Mouse (Mus musculus): ENCODE measurements at regions not wholly inside any gene's neighbourhood (a gene's known extent, or its start where the extent isn't known, plus 50 kb on each side); places are given as distances from the start of the nearest gene placed in this dataset.

DNA sequence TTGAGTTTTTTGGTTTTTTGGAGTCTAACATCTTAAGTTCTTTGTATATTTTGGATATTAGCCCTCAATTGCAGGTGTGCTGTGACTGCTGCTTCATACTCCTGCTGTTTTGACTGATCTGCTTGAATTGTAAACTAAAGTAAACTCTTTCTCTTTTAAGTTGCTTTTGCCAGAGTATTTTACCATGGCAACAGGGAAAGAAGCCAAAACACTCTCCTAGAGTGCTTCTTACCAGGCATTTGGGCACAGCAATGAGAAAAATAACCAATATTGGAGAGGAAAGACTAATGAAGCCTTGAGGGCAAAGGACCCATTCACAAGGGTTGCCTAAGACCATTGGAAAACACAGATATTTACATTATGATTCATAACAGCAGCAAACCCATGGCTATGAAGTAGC is 437.3 kb downstream of the Wdr11 start:
- no peaks in the 10 kb centered on the region for H3K4me1 ChIP-seq (ENCODE audit: control insufficient read depth, low read depth, low read length)
- no peak overlapping the region for H3K27ac ChIP-seq (ENCODE audit: low read length)
- no peak overlapping the region for H3K9ac ChIP-seq (ENCODE audit: low read depth, low read length)
- no peaks in the 10 kb centered on the region for H3K9me3 ChIP-seq (replicated peaks; ENCODE audit: control insufficient read depth, low read length)
- H3K27me3 ChIP-seq (ENCODE audit: control insufficient read depth, insufficient read depth, low read depth, low read length): no peaks in the 10 kb centered on the region
- no peak overlapping the region for H3K4me2 ChIP-seq (ENCODE audit: low read depth, low read length)
- no peaks in the 10 kb centered on the region for H3K36me3 ChIP-seq (ENCODE audit: control insufficient read depth, insufficient read depth)
- H3K4me3 ChIP-seq (ENCODE audit: low read depth, low read length): no peak overlapping the region
- ATAC-seq (ENCODE audit: low read depth): no peak

DNA sequence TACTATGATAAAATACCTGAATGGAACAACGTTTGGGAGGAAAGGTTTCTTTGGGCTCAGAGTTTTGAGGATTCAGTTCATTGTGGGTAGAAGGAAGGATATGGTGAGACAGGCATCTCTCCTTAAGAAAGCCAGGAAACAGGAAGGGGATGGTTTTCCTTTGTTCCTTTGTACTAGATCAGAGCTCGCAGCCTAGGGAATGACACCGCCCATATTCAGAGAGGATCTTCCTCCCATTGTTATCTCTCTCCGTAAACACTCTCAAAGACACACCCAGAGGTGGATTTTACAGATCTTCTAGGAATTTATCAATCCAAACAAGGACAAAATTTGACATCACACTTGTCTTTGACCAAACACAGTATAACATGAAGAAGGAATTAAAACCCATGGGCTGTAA is 439.0 kb downstream of the Wdr11 start:
- Histone ChIP-seq H3K27ac (ENCODE audit: low read length) (no peak overlapping the region), H3K4me2 (ENCODE audit: low read depth, low read length) (no peak overlapping the region), H3K27me3 (ENCODE audit: control insufficient read depth, insufficient read depth, low read depth, low read length) (no peaks in the 10 kb centered on the region), H3K9ac (ENCODE audit: low read depth, low read length) (no peak overlapping the region), H3K4me1 (ENCODE audit: control insufficient read depth, low read depth, low read length) (no peaks in the 10 kb centered on the region), H3K36me3 (ENCODE audit: control insufficient read depth, insufficient read depth) (no peaks in the 10 kb centered on the region), H3K4me3 (ENCODE audit: low read depth, low read length) (no peak overlapping the region), H3K9me3 (replicated peaks; ENCODE audit: control insufficient read depth, low read length) (no peaks in the 10 kb centered on the region)
- WGBS (ENCODE audit: insufficient replicate concordance): 58% methylated on average over 4 of the region's 4 CpGs
- no peak for ATAC-seq (ENCODE audit: low read depth)

DNA sequence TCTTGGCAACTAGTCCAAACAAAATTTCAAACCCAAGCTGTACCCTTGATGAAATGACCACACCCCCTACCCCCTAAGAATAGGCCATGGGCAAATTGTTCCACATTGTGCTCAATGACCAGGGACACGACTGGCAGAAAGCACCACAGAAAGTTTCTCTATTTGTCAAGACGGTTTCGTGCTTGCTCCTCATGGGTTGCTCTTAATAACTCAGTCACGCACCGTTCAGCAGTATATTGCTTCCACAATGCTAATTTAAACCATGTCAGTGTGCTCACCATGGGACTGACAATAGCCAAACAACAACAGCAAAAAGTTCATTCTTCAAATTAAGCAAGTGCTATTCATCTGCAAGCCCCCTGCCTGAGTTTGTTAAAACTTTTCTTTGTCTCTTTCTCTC is 444.6 kb downstream of the Wdr11 start:
- no peak overlapping the region for H3K9ac ChIP-seq (ENCODE audit: low read depth, low read length)
- H3K4me3 ChIP-seq (ENCODE audit: low read depth, low read length): no peak overlapping the region
- no peaks in the 10 kb centered on the region for H3K9me3 ChIP-seq (replicated peaks; ENCODE audit: control insufficient read depth, low read length)
- H3K4me2 ChIP-seq (ENCODE audit: low read depth, low read length): no peak overlapping the region
- WGBS (ENCODE audit: insufficient replicate concordance): 69% methylated on average over 5 of the region's 5 CpGs
- no peak overlapping the region for H3K27ac ChIP-seq (ENCODE audit: low read length)
- H3K4me1 ChIP-seq (ENCODE audit: control insufficient read depth, low read depth, low read length): no peaks in the 10 kb centered on the region
- no peaks in the 10 kb centered on the region for H3K27me3 ChIP-seq (ENCODE audit: control insufficient read depth, insufficient read depth, low read depth, low read length)
- no peaks in the 10 kb centered on the region for H3K36me3 ChIP-seq (ENCODE audit: control insufficient read depth, insufficient read depth)
- ATAC-seq (ENCODE audit: low read depth): no peak

DNA sequence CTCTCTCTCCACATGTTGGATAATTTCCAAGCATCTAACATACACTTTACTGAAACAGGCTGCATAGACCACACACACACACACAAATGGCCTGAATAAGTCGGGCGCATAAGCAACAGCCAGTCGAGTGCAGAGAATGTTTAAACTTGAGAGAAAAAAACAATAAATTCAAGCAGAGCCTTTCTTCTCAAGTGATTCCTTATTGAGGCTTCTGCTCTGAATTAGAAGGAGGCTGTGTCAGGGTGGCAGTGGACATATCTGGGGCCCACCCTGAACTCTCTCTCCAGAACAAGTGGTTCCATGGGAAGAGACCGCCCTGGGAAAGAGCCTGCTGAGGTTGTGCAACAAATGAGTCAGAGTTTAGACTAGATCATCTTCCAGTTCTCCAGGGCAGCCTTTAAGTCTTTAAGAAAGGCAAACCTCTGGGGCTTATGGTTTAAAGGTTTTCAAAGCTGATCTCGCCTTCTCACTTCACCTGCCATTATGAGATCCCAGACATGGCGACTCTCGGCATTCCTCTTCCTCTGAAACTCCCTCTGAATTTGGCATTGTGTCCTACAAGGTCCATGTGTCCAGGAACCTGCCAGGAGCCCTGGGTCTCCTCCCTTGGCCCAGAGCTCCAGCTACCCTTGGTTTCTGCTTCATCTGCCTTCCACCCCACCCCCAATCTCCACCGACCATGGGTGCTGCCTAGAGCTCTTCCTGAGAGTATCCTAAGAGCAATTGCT is 445.3 kb downstream of the Wdr11 start:
- no peak overlapping the region for H3K9ac ChIP-seq (ENCODE audit: low read depth, low read length)
- ATAC-seq (ENCODE audit: low read depth): no peak
- H3K9me3 ChIP-seq (replicated peaks; ENCODE audit: control insufficient read depth, low read length): no peaks in the 10 kb centered on the region
- no peak overlapping the region for H3K4me3 ChIP-seq (ENCODE audit: low read depth, low read length)
- H3K4me2 ChIP-seq (ENCODE audit: low read depth, low read length): no peak overlapping the region
- no peak overlapping the region for H3K27ac ChIP-seq (ENCODE audit: low read length)
- H3K4me1 ChIP-seq (ENCODE audit: control insufficient read depth, low read depth, low read length): no peaks in the 10 kb centered on the region
- no peaks in the 10 kb centered on the region for H3K27me3 ChIP-seq (ENCODE audit: control insufficient read depth, insufficient read depth, low read depth, low read length)
- 71% methylated on average over 8 of the region's 8 CpGs for WGBS (ENCODE audit: insufficient replicate concordance)
- H3K36me3 ChIP-seq (ENCODE audit: control insufficient read depth, insufficient read depth): no peaks in the 10 kb centered on the region

DNA sequence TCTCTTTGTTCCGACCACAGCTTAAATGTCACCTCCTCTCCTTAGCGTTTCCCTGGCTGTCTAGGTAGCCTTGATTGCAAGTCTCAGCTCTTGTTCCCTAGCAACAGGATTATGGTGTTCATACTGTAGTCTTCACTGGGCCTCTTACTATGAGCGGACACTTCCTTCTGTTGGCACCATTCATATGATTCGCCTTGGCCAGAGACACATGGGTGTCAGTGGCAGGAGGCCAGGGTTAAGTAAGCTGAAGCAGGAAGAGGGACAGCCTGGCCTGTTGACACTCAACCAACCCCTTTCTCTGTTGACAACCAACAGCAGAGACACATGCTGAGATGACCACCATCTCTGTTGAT is 445.9 kb downstream of the Wdr11 start:
- Histone ChIP-seq H3K4me1 (ENCODE audit: control insufficient read depth, low read depth, low read length) (no peaks in the 10 kb centered on the region), H3K9me3 (replicated peaks; ENCODE audit: control insufficient read depth, low read length) (no peaks in the 10 kb centered on the region), H3K4me2 (ENCODE audit: low read depth, low read length) (no peak overlapping the region), H3K4me3 (ENCODE audit: low read depth, low read length) (no peak overlapping the region), H3K27ac (ENCODE audit: low read length) (no peak overlapping the region), H3K36me3 (ENCODE audit: control insufficient read depth, insufficient read depth) (no peaks in the 10 kb centered on the region), H3K27me3 (ENCODE audit: control insufficient read depth, insufficient read depth, low read depth, low read length) (no peaks in the 10 kb centered on the region), H3K9ac (ENCODE audit: low read depth, low read length) (no peak overlapping the region)
- WGBS (ENCODE audit: insufficient replicate concordance): 53% methylated on average over 4 of the region's 4 CpGs
- no peak for ATAC-seq (ENCODE audit: low read depth)

DNA sequence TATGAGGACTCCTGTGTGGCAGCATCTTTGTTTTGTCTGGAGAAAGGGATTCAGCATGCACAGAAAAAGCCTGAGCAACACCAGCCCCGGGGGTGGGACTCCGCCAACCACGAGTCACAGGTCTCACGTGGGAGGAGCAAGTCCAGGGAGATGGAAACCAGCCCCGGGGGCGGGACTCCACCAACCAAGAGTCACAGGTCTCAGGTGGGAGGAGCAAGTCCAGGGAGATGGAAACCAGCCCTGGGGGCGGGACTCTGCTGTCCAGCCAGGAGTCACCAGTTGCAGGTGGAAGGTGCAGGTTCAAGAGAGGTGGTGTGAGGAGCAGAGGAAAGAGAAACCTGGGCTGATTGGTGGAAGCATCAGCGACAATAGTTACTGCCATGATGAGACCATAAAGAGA is 448.9 kb downstream of the Wdr11 start:
- Histone ChIP-seq H3K9me3 (replicated peaks; ENCODE audit: control insufficient read depth, low read length) (no peaks in the 10 kb centered on the region), H3K4me3 (ENCODE audit: low read depth, low read length) (no peak overlapping the region), H3K27me3 (ENCODE audit: control insufficient read depth, insufficient read depth, low read depth, low read length) (no peaks in the 10 kb centered on the region), H3K9ac (ENCODE audit: low read depth, low read length) (no peak overlapping the region), H3K27ac (ENCODE audit: low read length) (no peak overlapping the region), H3K36me3 (ENCODE audit: control insufficient read depth, insufficient read depth) (no peaks in the 10 kb centered on the region), H3K4me1 (ENCODE audit: control insufficient read depth, low read depth, low read length) (no peaks in the 10 kb centered on the region; the same call in 1 of the 2 replicates), H3K4me2 (ENCODE audit: low read depth, low read length) (no peak overlapping the region)
- WGBS (ENCODE audit: insufficient replicate concordance): 61% methylated on average over 8 of the region's 8 CpGs
- ATAC-seq (ENCODE audit: low read depth): no peak

DNA sequence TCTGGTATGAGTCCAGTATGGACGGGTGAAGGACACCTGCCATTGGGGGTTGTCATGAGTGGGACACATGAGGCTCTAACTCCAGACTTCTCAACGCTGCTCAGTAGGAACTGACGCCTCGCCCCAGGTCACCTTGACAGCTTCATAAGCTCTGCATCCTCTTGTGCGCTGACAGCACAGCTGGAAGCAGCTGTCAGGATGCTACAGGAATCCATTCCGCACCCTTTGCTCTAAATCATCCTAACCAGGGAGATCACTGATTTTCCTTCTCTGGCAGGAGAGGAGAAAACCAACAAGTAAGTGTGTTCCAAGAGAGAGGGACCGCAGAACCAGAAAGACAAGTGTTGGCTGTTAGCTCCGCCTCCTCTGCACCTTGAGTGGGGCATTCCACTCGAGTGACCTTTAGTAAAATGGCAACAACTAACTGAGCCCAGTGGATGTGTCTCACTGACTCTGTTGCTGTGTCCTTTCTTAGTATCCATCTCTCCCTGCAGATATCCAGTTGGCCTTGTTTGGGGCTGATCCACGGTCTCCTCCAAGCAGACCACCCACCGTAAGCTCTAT is 449.8 kb downstream of the Wdr11 start:
- Histone ChIP-seq H3K27ac (ENCODE audit: low read length) (no peak overlapping the region), H3K9me3 (replicated peaks; ENCODE audit: control insufficient read depth, low read length) (no peaks in the 10 kb centered on the region), H3K4me2 (ENCODE audit: low read depth, low read length) (no peak overlapping the region), H3K4me3 (ENCODE audit: low read depth, low read length) (no peak overlapping the region), H3K36me3 (ENCODE audit: control insufficient read depth, insufficient read depth) (no peaks in the 10 kb centered on the region), H3K4me1 (ENCODE audit: control insufficient read depth, low read depth, low read length) (no peaks in the 10 kb centered on the region; the same call in 1 of the 2 replicates), H3K27me3 (ENCODE audit: control insufficient read depth, insufficient read depth, low read depth, low read length) (no peaks in the 10 kb centered on the region), H3K9ac (ENCODE audit: low read depth, low read length) (no peak overlapping the region)
- ATAC-seq (ENCODE audit: low read depth): no peak
- WGBS (ENCODE audit: insufficient replicate concordance): 70% methylated on average over 11 of the region's 11 CpGs

DNA sequence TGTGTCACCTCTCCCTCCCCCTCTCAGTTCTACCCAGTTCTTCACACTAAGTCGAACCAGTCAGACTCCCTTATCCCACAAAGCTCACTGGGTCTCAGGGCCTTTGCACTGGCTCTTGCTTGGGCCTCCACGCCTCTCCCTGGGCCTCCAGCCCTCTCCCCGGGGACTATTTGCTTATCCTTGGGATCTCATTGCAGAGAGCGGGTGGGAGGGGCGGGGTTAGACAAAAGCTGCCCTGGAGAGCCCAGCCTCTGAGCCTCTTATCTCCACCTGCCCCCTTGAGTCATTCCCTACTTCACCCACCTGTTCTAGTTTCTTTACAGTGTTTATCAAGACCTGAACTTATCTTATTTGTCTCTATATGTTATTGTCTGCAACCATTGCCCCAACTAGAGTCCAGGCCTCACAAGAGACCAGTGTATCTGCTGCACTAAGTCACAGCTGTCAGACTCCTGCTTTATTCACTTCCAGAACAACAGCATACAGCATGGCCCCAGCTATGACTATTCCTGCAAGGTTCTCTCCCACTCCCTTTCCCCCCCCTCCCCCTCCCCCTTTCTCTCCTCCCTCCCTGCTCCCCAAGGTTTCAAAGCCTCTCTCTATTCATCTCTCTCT is 450.7 kb downstream of the Wdr11 start:
- 25% methylated on average over 5 of the region's 5 CpGs for WGBS (ENCODE audit: insufficient replicate concordance)
- Histone ChIP-seq H3K36me3 (ENCODE audit: control insufficient read depth, insufficient read depth) (no peaks in the 10 kb centered on the region), H3K4me1 (ENCODE audit: control insufficient read depth, low read depth, low read length) (no peaks in the 10 kb centered on the region; the same call in 1 of the 2 replicates), H3K9ac (ENCODE audit: low read depth, low read length) (no peak overlapping the region), H3K4me2 (ENCODE audit: low read depth, low read length) (no peak overlapping the region), H3K27ac (ENCODE audit: low read length) (no peak overlapping the region), H3K27me3 (ENCODE audit: control insufficient read depth, insufficient read depth, low read depth, low read length) (no peaks in the 10 kb centered on the region), H3K4me3 (ENCODE audit: low read depth, low read length) (no peak overlapping the region), H3K9me3 (replicated peaks; ENCODE audit: control insufficient read depth, low read length) (no peaks in the 10 kb centered on the region)
- ATAC-seq (ENCODE audit: low read depth): no peak

DNA sequence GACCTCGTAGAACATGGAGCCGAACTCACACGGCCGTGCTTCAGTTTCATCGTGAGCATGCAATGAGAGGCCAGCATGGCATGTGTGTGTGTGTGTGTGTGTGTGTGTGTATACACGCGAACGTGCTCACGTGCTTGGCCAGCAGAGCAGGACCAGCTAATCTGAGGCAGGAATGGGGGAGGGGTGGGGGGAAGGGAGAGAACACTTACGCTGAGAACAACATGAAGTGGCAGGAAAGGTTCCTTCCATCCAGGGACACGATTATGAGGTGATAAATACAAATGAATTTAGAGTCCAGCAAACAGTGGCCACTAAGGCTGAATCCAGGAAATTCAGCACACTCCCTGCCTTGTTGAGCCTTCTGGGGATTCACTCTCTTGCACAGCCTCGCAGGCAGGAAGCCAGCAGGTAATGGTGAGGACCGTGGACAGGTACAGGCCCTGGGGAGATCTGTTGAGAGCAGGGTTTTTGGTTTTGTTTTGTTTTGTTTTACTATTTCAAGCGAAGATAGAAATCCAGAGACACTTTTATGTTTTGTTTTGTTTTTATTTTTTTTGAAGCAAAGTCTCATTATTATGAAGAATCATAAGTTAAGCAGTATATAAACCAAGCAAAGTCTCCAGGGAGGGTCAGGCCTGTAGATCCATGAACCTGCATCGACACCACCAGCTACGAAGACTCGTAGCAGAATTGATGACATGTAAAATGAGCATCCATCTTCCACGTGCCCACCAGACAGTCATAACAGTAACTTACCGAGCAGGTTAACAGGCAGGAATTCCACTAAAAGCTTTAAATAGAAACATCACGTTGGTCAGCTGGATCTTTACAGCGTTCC is 452.0 kb downstream of the Wdr11 start:
- Histone ChIP-seq H3K4me2 (ENCODE audit: low read depth, low read length) (no peak overlapping the region), H3K4me3 (ENCODE audit: low read depth, low read length) (no peak overlapping the region), H3K4me1 (ENCODE audit: control insufficient read depth, low read depth, low read length) (no peaks in the 10 kb centered on the region; the same call in 1 of the 2 replicates), H3K36me3 (ENCODE audit: control insufficient read depth, insufficient read depth) (no peaks in the 10 kb centered on the region), H3K9me3 (replicated peaks; ENCODE audit: control insufficient read depth, low read length) (no peaks in the 10 kb centered on the region), H3K9ac (ENCODE audit: low read depth, low read length) (no peak overlapping the region), H3K27ac (ENCODE audit: low read length) (no peak overlapping the region), H3K27me3 (ENCODE audit: control insufficient read depth, insufficient read depth, low read depth, low read length) (no peaks in the 10 kb centered on the region)
- WGBS (ENCODE audit: insufficient replicate concordance): 60% methylated on average over 21 of the region's 21 CpGs
- no peak for ATAC-seq (ENCODE audit: low read depth)

Measured in liver, embryonic 16.5 days (tissue).